9 mouse cellular contexts compared by ENCODE assay signal in the genomic region with DNA sequence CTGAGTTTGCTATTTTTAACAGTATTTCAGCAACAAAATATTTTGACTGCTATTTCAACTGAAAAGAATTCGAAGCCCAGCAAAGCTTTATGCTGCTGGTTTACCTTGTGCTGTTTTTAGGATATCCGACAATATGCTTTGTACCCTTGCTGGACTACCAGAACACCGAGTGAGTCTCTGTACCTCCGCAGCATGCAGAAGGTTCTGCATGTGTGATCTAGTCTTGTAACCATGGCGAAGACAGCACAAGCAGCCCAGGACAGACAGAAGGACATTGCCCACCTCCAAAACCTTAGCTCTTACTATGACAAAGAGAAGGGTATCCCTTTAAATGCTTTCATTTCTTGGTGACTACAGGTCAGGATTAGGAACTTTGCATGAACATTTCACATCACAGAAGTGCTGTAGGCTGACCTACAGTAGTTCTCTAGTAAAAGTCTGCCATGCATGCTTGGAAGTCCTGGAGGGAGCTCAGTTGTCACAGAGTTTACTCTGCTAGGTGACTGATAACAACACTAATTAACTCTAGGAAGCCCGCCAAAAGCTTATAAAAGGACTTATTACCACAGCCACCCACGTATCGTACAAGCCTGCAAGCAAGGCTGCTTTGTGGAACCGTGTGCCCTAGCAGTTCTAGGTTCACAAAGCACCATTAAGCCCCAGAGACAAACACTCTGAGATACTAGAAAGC. TPM values are rescaled to one million over a fixed set of nuclear protein-coding genes. Genes with fewer than 3 reads are reported as not detected.
A peak's percentile ranks its signal among the peaks of the same experiment; 100 is the strongest.
DNase-seq lines count a peak whose midpoint lies in the region; ATAC-seq and TF ChIP-seq lines count a peak whose summit lies in the region.
"Had no signal": no experiment of that assay in that cellular context is flagged by ENCODE, and none has a peak within 500 bp of the region (broad histone marks: within the 10 kb centered on the region; RNA-seq: fewer than 3 reads in every experiment).

No protein-coding gene starts in this region.

- H3K36me3 ChIP-seq in lung, embryonic 14.5 days (ENCODE audit: insufficient read depth) = no peaks in the 10 kb centered on the region

- intact Hi-C loops in heart, postnatal 10 days (cut with DNase I) = no loop called here

- H3K27ac ChIP-seq in lung, embryonic 14.5 days (ENCODE audit: low read depth) = peak overlapping the region; percentile 67; the same call in 1 of the 2 replicates
- H3K27ac ChIP-seq: limb, embryonic 12.5 days had no signal

- peaks cover 4% of the 10 kb centered on the region; the same call in 1 of the 2 replicates for H3K4me1 ChIP-seq in lung, embryonic 14.5 days (ENCODE audit: insufficient read depth)

- no peak overlapping the region for H3K9ac ChIP-seq in lung, embryonic 14.5 days
- H3K9ac ChIP-seq: limb, embryonic 12.5 days had no signal

- H3K4me3 ChIP-seq in lung, embryonic 14.5 days (ENCODE audit: low read depth, low read length) = peak overlapping the region; percentile 17; the same call in 1 of the 2 replicates
- H3K4me3 ChIP-seq: limb, embryonic 12.5 days had no signal

- TF ChIP-seq CTCF in lung, embryonic 14.5 days (IDR thresholded peaks at IDR 0.05; ENCODE audit: low read depth) = no peak

- 51% methylated on average over 9 of the region's 9 CpGs for WGBS in lung, embryonic 14.5 days

- peak overlapping the region; percentile 39 for H3K4me2 ChIP-seq in lung, embryonic 14.5 days
- H3K4me2 ChIP-seq: limb, embryonic 12.5 days had no signal

- no peaks in the 10 kb centered on the region for H3K27me3 ChIP-seq in lung, embryonic 14.5 days (ENCODE audit: insufficient read depth, low read length)
- H3K27me3 ChIP-seq: limb, embryonic 12.5 days had no signal

- peak; percentile 30; the same call in 1 of the 2 replicates for ATAC-seq in lung, embryonic 14.5 days (ENCODE audit: insufficient read depth)
- ATAC-seq in megakaryocyte-erythroid progenitor cell, adult 5-6 weeks (replicated peaks; ENCODE audit: low FRiP score, low TSS enrichment, poor library complexity, severe bottlenecking) = peak; percentile 86

- DNase-seq in lung, embryonic 14.5 days = peak; percentile 71
- no peak for DNase-seq in lung, postnatal 14 days
- DNase-seq in brain, embryonic 18.5 days (ENCODE audit: low read depth, low spot score) = peak; percentile 10
- peak; percentile 36 to 39 for DNase-seq in heart, postnatal 10 days
- no peak for DNase-seq in testis, postnatal 10 days (ENCODE audit: low spot score)
- DNase-seq in thymus, postnatal 14 days = no peak
- DNase-seq in spleen, adult 18-20 months = no peak

- H3K9me3 ChIP-seq in lung, embryonic 14.5 days (ENCODE audit: low read depth, low read length) = no peaks in the 10 kb centered on the region
- H3K9me3 ChIP-seq: limb, embryonic 12.5 days had no signal

RNA-seq across cellular contexts. Expression of a gene that starts 1.6 kb away (rescaled TPM):
- polyA plus RNA-seq in lung, embryonic 14.5 days (2014; fragmentation: Nextera tagmentation; extraction: Ambion mirVana) = 2.9 and 3.6 TPM in 2 replicates
- 1 to 10 TPM; 1.3 TPM for total RNA-seq in heart, postnatal 10 days (2021)
- total RNA-seq in megakaryocyte-erythroid progenitor cell, adult 5-6 weeks (2014; fragmentation: Nextera tagmentation) = 0.52 TPM in 1 of 2 replicates, not detected in the other
- 0.94 and 2.7 TPM in 2 replicates for total RNA-seq in megakaryocyte-erythroid progenitor cell, adult 5-6 weeks (2017)

RNA-seq across cellular contexts. Expression of a gene that starts 47.8 kb away (rescaled TPM):
- polyA plus RNA-seq in lung, embryonic 14.5 days (2014; fragmentation: Nextera tagmentation; extraction: Ambion mirVana) = 0.28 and 0.47 TPM in 2 replicates
- under 1 TPM; 0.27 to 0.45 TPM for total RNA-seq in heart, postnatal 10 days (2021)
- 0.96 and 1.0 TPM in 2 replicates for total RNA-seq in megakaryocyte-erythroid progenitor cell, adult 5-6 weeks (2014; fragmentation: Nextera tagmentation)
- 0.70 and 1.6 TPM in 2 replicates for total RNA-seq in megakaryocyte-erythroid progenitor cell, adult 5-6 weeks (2017)

Comparison
In these comparisons a context has a peak if more than half of its experiments do, and no peak if none do; other contexts are left out.
1. DNase-seq: peak in lung, embryonic 14.5 days (single experiment), brain, embryonic 18.5 days (single experiment) and heart, postnatal 10 days (2 of 2); none in lung, postnatal 14 days (single experiment), testis, postnatal 10 days (single experiment), thymus, postnatal 14 days (single experiment) and spleen, adult 18-20 months (0 of 2).